Mouse (Mus musculus): ENCODE measurements around the gene Cep44. TPM values are rescaled to one million over a fixed set of nuclear protein-coding genes. Genes with fewer than 3 reads are reported as not detected.

The Cep44 gene
- total RNA-seq, 2 experiments from 2014 or later: 22.6 to 24.8 TPM

DNA sequence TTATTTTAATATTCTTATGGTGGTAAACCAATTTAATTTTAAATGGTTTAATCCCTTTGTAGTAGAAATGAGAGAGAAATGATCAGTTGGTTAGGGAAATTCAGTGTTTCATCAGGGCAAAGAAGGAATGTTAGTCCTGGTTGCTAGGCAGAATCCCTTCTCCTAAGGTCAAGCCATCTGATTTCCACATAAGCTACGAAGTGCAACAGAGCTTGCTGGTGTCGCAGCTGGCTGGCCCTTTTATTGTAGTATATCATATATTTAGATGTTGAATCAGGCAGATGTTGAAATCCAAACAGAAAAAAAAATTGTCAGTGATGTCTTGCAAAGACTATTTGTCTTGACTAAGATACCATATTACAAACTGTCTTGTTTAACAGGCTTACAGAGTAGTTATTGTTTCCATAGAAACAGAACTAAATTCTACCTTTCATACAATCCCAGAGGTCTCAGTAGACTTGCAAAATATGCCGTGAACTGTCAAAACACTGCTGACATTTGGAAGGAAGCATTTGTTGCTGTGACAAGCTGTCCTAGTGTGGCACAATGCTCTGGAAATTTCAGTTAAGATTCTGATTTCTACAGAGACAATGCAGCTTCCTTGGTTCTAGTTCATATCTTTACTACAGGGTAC, 42.4 kb downstream of the Cep44 start:
- no peak for DNase-seq (ENCODE audit: extremely low spot score in 1 of 2, low spot score in 2 of 2)
- intact Hi-C loops (cut with DNase I): no loop called here

- no peak for DNase-seq (ENCODE audit: extremely low spot score in 1 of 2, low spot score in 2 of 2)
- intact Hi-C loops (cut with DNase I): no loop called here
These were observed 48.9 kb downstream of the Cep44 start for GRCm38 (mm10) chr8:56501911-56502310.

- intact Hi-C loops (cut with DNase I): loop anchor here (10.0 kb wide), 2 partner anchors 955 to 1085 kb away; no protein-coding TSS in a partner anchor
- peak in 1 of 2 experiments; percentile 18 for DNase-seq (ENCODE audit: extremely low spot score in 1 of 2, low spot score in 2 of 2)
These were observed 61.4 kb downstream of the Cep44 start for GRCm38 (mm10) chr8:56489496-56489895.

- intact Hi-C loops (cut with DNase I): loop anchor here (2.0 to 10.0 kb wide), 3 partner anchors 423 to 1081 kb away; no protein-coding TSS in a partner anchor
- DNase-seq (ENCODE audit: extremely low spot score in 1 of 2, low spot score in 2 of 2): peak in 1 of 2 experiments; percentile 9
These were observed 64.8 kb downstream of the Cep44 start for GRCm38 (mm10) chr8:56486006-56486405.

Small RNA genes within 50 kb of the gene (microRNA-seq; reads per million reads assigned to microRNA genes)
- gene Gm25992: not detected

Other genes starting within 250 kb of the Cep44 start
- 10 to 100 TPM; 31.2 to 33.9 TPM for gene Fbxo8, start within 50 bp of the Cep44 start, total RNA-seq (2021)